Mouse (Mus musculus) common myeloid progenitor, adult 5-6 weeks (primary cell): ENCODE measurements around the gene Zfp280c. TPM values are rescaled to one million over a fixed set of nuclear protein-coding genes. Genes with fewer than 3 reads are reported as not detected.
A peak's percentile ranks its signal among the peaks of the same experiment; 100 is the strongest.

ENCODE experiments used
- ATAC-seq: replicated peaks from 2 replicates; pipeline ENCODE4 v1.8.0; 2016; ENCODE audit warnings: low read depth, mild to moderate bottlenecking, moderate TSS enrichment, inconsistent platforms; ENCODE audit not compliant: poor library complexity, severe bottlenecking
- total RNA-seq: library from RNA; stranded (forward); fragments of 200-1000, 187-1606 nt; gene quantifications from 2 replicates; pipeline ENCODE4 v1.2.3, GENCODE M21; 2017

Zfp280c gene
- total RNA-seq: 26.2 and 37.9 TPM in 2 replicates

DNA sequence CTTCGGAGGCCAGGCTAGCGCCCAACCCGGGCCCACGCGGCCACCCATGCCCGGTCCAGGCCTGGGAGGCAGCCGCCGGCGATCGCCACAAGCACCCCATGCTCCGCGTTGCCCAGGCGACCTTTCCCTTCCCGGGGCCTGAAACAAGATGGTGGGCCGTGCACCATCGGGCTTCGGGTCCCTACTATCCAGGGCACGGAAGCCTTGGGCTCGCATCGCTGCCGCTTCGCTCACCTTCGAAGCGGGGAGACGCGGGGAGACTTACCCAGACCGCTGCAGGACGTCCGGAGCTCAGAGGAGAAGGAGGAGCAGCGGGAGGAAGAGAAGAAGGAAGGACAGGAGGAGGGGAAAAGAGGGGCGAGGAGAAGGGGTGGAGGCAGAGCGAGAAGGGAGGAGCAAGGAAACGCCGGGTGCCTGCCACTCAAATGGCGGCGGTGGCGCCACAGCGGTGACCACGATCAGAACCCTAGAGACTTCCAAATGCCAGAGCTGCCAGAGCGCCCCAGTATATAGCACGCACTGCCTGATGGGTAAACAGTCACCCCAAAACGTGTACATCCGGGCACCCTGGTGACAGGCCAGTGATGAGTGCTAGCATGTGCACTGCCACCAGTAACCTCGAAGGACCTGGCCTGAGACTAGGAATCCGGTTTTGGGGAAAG is at the start of gene Zfp280c:
Zfp280c (minus strand) TSS at position 406 of the 662 bp plus-strand sequence.
- peak; percentile 98 for ATAC-seq

DNA sequence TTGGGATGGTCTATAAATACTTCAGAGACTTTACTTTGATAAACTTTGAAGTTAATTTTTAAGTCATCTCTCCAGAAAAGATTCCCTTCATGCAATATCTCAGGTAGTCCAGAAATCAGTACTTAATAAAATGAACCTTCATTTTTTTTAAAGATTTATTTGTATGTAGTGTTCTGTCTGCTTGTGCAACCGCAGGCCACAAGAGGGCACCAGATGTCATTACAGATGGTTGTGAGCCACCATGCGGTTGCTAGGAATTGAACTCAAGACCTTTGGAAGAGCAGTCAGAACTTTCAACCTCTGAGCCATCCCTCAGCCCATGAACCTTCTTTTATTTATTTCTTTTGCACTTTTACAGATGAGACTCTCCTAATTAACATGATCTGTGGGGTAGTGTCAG is 42.7 kb upstream of the Zfp280c start:
- no peak for ATAC-seq

DNA sequence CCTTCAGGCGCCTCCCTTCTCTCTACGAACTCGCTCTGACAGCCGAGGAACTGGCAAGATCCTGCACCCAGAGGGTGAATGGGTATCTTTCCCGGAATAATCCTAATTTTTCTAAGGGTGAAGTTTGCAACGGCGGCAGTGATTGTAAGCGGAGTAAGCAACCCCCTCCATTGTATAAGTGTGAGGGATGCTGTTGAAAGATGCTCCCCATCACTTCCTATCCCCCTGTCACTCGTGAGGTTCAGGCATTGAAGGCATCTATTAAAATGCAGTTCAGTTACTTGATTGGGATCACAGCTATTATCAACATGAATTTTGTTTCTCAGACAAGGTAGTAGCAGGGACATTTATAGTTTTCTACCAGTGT is 29.7 kb upstream of the Zfp280c start:
- ATAC-seq: no peak

DNA sequence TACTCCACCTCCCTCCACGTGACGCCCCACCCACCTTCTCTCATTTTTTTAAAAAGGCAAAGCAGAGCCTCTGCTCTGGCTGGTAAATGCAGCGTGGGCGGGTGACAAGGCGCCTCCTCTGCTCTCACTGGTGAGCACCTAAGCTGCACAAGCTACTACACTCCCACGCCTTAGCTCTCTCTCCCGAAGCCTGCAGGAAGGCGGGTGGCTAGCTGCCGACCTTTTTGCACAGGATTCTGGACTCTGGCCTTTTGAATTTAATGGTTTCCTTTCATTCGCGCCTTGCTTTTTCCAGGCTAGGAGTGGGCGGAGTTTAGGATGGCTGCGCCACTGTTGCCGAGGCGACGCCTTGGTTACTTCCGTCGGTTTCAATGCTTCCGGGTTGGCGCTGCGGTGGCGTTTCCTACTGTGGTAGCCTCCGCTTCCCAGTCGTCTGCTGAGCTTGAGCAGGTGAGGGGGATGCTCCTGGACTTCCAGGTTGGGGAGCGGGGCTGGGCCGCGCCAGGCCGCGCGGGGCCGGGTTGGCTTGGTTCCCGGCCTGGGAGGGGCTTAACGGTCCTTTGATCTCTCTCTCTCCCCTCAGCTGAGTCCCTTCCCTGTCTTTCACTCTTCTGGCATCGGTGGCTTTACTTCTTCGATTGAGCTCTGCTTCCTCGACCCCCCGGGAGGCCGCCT is 29.2 kb upstream of the Zfp280c start, which contains the start of gene Slc25a14:
Slc25a14 (plus strand) TSS at position 35 of the 675 bp plus-strand sequence.
- ATAC-seq: peak; percentile 97

DNA sequence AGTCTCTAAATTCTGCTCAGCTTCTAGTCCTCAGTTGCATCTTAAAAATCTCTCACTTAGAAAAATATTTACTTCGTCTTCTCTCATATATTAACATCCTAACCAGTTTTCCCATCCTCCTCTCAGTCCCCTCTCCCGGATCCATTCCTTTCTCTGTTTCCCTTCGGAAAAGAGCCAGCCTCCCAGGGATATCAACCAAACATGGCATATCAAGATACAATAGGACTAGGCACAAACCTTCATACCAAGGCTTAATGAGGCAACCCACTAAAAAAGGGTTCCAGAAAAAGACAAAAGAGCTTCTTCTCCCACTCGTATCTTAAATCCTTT is 28.7 kb upstream of the Zfp280c start:
- no peak for ATAC-seq

DNA sequence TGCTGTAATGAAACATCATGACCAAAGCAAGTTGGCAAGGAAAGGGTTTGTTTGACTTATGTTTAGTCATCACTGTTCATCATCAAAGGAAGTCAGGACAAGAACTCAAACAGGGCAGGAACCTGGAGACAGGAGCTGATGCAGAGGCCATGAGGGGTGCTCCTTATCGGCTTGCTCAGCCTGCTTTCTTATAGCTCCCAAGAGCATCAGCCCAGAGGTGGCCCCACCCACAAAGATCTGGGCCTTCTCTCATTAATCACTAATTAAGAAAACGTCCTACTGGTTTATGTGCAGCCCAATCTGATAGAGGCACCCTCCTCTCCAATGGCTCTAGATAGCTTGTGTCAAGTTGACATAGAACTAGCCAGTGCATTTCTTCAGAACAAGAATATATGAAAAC is 10.6 kb upstream of the Zfp280c start:
- no peak for ATAC-seq

DNA sequence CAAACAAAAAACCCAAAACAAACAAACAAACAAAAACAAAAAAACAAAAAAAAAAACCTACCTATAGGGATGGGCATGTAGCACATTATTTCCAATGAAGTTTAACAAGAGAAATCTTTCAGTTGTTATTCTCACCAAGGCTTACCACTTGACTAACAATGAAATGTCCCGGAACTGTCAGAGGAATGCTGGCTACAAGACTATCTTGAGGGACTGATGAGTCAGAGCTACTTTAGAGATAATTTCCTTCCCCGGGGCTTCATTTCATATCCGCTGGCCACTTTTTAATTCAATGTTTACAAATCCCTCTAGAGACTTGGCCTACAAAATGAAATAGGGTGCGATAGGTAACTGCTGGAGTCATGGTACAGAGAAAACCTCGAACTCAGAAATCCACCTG is 2.6 kb upstream of the Zfp280c start:
- ATAC-seq: no peak

DNA sequence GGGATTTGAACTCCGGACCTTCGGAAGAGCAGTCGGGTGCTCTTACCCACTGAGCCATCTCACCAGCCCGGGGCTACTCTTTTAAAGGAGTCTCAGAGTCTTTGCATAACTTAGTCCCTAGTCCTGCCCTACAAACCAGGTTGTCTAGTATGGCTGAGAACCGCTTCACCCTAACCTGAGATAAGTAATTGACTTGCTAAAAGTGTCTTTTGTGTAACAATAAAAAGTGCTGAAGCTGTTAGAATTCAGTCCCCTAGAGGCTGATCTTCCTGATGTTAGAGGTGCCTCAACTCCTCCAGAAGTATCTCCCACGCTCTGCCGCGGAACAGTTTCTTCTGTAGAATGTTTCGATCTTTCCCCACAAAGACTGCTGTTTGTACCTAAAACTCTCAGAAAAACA is 1.7 kb upstream of the Zfp280c start:
- ATAC-seq: no peak

DNA sequence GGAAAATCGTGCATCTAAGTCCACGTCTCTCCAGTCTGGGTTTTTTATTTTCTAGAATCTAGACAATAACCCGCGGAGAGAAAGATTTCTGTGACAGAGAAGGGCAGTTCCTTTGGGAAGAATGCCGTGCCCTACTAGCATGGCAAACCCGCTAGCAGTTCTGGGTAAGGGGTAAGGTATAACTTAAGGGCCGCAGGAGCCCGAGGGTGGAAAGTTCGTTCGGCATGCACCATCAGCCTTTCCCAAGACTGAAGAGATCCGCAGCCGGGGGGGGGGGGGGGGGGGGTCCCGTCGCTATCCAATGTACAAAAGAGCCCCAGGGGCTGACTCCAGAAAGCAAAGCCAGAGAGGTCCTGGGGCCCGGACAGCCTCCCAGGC is 594 bp downstream of the Zfp280c start:
- no peak for ATAC-seq

DNA sequence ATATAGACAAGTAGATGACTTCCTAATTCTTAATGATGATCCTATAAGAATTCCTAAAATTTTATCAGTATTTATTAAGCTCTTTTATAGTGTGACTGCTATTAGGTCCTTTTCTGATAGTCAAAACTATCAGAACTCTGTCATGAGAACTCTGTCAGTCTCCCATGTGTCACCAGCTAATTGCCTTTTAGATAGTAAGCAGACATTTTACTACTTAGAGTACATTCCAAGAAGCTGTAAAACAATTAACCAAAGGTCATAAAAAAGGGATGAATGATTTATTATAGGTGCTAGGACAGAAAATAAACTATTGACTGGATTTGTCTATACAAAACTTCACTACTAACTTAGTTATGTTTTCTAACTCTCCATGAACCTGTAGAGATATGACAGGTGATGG is 11.0 kb downstream of the Zfp280c start:
- no peak for ATAC-seq

DNA sequence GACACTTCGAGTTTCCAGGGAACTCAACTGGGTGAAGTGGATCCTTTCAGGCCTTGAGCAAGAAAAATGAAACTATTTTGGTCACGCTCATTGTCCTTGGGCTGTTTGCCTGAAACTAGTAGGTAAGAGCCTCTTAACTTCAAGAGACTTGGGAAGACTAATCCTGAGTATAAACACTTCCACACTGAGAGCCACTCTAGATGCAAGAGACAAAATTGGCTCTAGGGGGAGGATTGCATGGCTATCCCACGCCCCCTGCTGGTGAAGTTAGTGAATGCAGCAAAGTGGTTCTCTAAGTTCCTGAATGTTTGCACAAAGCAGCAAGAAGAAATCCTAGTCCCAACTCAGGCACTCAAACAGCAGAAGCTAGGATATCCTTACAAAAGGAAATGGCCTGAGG is 62.1 kb downstream of the Zfp280c start:
- ATAC-seq: peak; percentile 83

DNA sequence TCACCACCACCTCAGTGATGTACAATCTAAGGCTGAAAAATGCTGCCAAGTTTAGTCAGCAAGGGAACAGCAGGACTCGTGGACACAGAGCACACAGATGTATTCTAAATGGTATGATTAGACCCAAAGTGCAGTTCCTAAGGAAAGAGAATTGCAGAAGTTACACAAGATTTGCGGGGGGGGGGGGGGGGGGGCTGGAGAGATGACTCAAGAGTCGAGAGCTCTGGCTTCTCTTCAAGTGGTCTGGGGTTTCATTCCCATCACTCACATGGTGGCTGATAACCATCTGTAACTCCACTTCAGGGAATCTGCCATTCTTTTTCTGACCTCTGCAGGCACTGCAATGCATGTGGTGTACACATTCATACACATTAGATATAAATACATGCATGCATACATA is 67.9 kb downstream of the Zfp280c start:
- peak; percentile 39; the same call in 1 of the 2 replicates for ATAC-seq

DNA sequence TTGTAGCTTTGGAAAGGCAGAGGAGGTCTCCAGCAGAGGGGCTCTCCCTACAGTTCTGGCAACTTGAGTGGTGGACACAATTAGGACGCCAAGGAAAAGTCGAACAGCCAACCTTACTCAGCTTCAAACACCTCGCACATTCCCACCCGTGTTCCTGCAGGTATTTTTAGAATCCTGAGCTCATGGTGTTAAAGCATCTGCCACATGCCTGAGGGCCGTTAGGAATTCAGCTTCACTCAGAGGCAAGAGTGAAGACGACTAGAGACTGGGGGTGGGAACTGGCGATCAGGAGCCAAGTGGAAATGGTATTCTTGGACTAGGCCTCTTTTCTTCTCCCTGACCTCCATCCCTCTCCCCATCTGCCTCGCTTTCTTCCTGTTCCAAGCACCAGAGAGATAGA is 68.4 kb downstream of the Zfp280c start:
- ATAC-seq: no peak

DNA sequence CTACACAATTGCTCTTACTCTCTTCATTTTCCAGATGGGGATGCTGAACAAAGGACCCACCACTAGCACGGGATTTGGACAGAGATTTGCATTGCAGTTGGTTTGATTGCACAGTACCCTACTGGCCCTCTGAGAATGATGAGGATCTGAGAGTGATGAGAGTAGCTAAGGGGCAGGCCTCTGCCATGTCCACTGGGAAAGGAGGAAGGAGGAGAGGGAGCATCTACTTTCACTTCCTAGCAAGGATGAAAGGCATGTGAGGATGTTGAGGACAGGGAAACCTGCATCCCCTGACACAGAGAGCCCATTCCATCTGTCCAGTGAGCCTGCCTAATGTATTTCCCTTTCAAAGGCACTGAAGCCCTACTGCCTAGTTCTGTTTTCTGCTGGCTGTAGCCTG is 69.0 kb downstream of the Zfp280c start:
- no peak; the same call in 1 of the 2 replicates for ATAC-seq

DNA sequence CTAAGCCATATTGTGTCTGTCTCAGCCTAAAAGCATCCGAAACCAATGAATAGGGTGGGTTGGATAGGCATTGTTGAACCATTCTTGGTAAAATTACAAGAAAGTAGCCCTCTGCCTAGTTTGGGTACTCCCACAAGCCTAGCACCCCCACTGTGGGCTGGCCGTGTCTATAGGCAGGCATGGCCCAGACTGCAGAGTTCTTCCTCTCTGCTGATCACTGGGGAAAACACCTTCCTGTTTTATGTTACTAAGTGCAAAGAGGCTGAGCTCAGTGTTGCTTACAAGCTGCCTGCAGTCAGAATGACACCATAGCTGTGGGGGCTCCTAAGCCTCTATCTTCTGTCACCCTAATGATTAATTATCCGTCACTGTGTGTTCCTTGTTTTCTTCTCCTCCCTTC is 70.8 kb downstream of the Zfp280c start:
- ATAC-seq: peak; percentile 66

DNA sequence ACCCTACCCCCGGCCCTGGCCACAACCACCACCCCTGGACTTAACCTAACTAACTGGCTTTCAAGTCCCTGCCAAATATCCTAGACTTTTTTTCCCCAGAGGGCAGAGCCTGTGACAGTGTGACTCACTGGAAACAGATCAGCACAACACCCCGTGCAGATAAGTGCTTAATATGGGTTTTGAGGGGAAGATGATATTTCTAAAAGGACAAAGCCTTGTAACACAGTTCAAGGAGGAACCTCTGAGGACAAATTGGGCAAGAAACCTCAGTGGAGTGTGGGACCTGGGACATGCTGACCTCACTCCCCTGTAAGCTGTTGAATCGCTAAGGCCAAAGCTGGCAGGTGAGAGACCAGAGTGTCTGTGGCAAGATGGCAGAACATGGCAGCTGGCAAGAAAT is 72.7 kb downstream of the Zfp280c start:
- ATAC-seq: no peak

DNA sequence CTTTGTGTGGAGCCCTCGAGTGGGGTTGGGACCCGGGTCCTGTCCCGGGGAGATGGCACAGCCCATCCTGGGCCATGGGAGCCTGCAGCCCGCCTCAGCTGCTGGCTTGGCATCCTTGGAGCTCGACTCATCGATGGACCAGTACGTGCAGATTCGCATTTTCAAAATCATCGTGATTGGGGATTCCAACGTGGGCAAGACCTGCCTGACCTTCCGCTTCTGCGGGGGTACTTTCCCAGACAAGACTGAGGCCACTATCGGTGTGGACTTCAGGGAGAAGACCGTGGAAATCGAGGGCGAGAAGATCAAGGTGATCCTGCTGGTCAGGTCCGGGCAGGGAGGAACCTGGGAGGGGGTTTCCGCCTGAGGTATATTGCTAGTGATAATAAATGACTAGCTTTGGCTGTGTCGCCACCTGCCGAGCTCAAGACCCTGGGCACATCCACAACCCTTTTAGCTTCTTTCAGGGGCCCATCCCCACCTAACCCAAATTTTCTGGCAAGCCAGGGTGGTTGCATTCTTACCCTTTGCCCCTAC is 74.7 kb downstream of the Zfp280c start:
- ATAC-seq: no peak

DNA sequence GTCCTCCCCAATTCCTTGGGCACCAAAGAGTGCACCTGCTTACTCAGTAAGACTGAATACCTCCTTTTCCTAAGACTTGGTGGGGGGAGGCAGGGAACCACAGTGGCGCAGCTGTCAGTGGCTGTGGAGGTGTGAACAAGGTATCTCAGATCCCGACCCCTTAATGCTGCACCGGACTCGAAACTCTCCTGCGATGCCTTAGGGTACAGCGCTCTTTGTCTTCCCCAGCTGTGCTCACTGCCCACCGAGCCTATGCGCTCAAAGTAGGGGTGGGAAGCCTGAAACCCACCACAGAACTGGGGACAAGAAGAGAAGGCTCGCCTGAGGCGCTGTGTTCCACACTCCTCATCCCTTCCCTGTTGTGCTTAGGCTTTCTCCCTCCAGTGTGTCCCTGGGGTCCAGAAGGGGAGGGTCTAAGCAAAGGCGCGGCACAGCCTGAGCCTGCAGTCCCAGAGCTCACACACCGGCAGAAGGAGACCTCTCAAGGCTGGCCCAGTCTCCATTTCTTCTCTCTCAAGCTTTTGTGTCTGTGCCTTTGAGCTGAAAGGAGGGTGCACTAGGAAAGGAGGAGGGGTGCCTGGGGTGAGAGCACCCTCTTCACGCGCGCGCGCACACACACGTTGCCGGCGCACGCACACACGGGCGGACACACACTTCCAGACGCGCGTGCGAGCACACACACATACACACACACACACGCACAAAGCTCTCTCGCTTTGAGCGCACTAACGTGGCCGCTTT is 75.3 kb downstream of the Zfp280c start, which contains the start of gene Rab33a:
Rab33a (plus strand) TSS at position 478 of the 741 bp plus-strand sequence.
- peak; percentile 50 for ATAC-seq

DNA sequence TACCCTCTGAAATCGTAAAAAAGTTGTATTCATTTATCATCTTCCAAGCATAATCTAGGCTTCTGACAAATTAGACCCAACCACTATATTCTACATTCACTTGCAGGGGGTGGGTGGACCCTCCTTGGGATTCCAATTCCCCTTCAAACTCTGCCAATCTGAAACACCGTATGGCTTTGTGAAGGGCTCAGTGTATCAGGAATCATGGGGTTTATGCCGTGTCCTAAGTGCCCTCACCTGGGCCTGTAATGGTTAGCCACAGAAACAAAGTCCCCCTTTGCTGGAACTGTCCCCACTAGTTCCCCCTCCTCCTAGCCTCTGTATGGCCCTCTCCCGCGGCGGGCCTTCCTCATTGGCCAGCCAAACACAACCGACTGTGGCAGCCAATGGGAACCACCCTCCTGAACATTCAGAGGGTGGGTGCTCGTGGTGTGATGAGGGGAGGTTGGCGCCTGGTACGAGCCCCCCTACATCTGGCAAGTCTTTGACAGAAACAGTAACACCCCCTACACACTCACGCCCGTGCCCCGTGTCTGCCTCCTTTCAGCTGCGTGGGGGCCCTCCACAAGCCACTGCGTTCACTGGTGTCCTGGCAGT is 76.0 kb downstream of the Zfp280c start:
- ATAC-seq: peak; percentile 45

DNA sequence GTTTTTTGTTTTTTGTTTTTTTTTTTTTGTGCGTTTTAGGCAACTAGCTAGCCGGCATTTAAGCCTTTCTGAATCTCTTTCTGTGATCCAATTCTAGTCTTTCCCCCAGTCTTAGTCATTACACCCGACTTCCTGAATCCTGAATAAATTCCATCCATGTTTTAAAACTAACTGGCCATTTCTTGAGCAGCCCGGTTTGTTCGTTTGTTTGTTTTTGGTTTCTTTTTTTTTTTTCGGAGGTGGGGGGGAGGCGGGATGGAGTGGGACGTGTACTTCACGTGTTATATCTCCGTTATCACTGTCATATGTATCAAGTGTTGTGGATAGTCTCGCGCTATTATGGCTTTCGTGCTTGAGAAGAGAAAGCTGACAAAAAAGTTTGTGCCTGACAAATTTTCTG is 80.5 kb downstream of the Zfp280c start:
- ATAC-seq: peak; percentile 35; the same call in 1 of the 2 replicates
